Mouse (Mus musculus) midbrain, embryonic 15.5 days (tissue): ENCODE data around the gene Ptprm. TPM values are rescaled to one million over a fixed set of nuclear protein-coding genes. Genes with fewer than 3 reads are reported as not detected.

ENCODE experiments used
- ATAC-seq: fragments of 200-750 bp; cut with Nextera tagmentation; replicated peaks from 2 replicates; pipeline ENCODE4 v1.8.0; 2017; ENCODE audit warnings: moderate TSS enrichment
- H3K27ac ChIP-seq: fragments of 300-500 bp; sonication (generic); 2 replicates; pipeline ENCODE4 v1.5.1; 2015; ENCODE audit warnings: mild to moderate bottlenecking, inconsistent platforms
- H3K27me3 ChIP-seq: fragments of 300-500 bp; sonication (generic); replicated peaks from 2 replicates; pipeline ENCODE4 v1.6.1; 2015; ENCODE audit warnings: inconsistent platforms
- H3K36me3 ChIP-seq: fragments of 300-500 bp; sonication (generic); replicated peaks from 2 replicates; pipeline ENCODE4 v1.6.1; 2015; ENCODE audit warnings: inconsistent platforms
- H3K4me1 ChIP-seq: fragments of 300-500 bp; sonication (generic); 2 replicates; pipeline ENCODE4 v1.6.1; 2015; ENCODE audit warnings: inconsistent platforms
- H3K4me2 ChIP-seq: fragments of 300-500 bp; sonication (generic); 2 replicates; pipeline ENCODE4 v1.6.1; 2015; ENCODE audit warnings: inconsistent platforms, mild to moderate bottlenecking, moderate library complexity
- H3K4me3 ChIP-seq: fragments of 300-500 bp; sonication (generic); 2 replicates; pipeline ENCODE4 v1.5.1; 2015; ENCODE audit warnings: mild to moderate bottlenecking, inconsistent platforms
- H3K9ac ChIP-seq: fragments of 300-500 bp; sonication (generic); 2 replicates; pipeline ENCODE4 v1.6.1; 2015; ENCODE audit warnings: mild to moderate bottlenecking, inconsistent platforms
- H3K9me3 ChIP-seq: fragments of 300-500 bp; sonication (generic); 2 replicates; pipeline ENCODE4 v1.6.1; 2016; ENCODE audit warnings: inconsistent platforms
- WGBS: fragments of 180-500 bp; shearing (Covaris S2); methylation state at CpG from one replicate; pipeline ENCODE4 v1.1.7; 2015; ENCODE audit warnings: mixed read lengths; 5-methylcytosine and 5-hydroxymethylcytosine counted together
- polyA plus RNA-seq: library from polyadenylated mRNA; unstranded; fragments of >200 nt; fragmentation: Nextera tagmentation; extraction: Ambion mirVana; gene quantifications from 2 replicates; pipeline ENCODE4 v1.2.1, GENCODE M21; 2015

Gene Ptprm
- polyA plus RNA-seq, 1 experiment from 2014 or later: 21.8 TPM

DNA sequence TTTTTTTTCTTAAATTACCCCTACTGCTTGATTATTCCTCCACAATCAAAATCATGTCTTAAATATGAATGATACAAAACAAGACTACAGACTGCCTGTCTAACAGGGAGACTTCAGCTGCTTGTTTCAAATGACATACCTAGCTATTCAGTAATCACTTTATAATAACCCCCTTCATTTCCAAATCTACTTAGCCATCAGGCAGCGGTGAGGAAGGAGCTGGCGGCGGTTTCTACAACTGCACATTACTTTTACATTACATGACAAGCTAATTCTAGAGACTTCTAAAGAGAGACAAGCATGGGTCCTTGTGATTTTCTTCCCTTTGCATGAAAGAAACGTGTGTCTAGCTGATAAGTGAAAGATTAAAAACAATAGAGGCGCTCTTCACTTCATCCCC is 377.8 kb downstream of the Ptprm start:
- Histone ChIP-seq H3K4me1 (no peaks in the 10 kb centered on the region), H3K36me3 (no peaks in the 10 kb centered on the region), H3K9ac (no peak overlapping the region), H3K9me3 (no peaks in the 10 kb centered on the region), H3K27me3 (no peaks in the 10 kb centered on the region), H3K27ac (no peak overlapping the region), H3K4me3 (no peak overlapping the region), H3K4me2 (no peak overlapping the region)
- 73% methylated on average over 5 of the region's 5 CpGs for WGBS
- ATAC-seq: no peak

DNA sequence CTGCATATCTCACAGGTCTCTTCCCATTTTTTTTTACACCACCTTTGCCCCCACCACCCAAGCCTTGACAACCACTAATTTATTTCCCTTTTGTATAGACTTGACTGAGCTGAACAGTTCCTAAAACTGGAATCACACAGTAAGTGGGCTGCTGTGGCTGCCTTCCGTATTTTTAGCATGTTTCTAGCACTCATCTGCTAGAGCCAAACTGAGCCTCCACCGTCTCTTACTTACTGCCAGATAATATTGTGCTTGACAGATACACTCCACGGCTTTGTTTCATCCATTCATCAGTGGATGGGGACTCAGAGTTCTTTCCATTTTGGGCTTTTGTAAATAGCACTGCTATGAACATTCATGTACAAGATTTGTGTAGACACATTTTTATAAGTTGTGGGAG is 381.3 kb downstream of the Ptprm start:
- Histone ChIP-seq H3K27me3 (no peaks in the 10 kb centered on the region), H3K36me3 (no peaks in the 10 kb centered on the region), H3K4me3 (no peak overlapping the region), H3K9ac (no peak overlapping the region), H3K9me3 (no peaks in the 10 kb centered on the region), H3K4me2 (no peak overlapping the region), H3K4me1 (no peaks in the 10 kb centered on the region), H3K27ac (no peak overlapping the region)
- no peak for ATAC-seq
- 81% methylated on average over 3 of the region's 3 CpGs for WGBS

DNA sequence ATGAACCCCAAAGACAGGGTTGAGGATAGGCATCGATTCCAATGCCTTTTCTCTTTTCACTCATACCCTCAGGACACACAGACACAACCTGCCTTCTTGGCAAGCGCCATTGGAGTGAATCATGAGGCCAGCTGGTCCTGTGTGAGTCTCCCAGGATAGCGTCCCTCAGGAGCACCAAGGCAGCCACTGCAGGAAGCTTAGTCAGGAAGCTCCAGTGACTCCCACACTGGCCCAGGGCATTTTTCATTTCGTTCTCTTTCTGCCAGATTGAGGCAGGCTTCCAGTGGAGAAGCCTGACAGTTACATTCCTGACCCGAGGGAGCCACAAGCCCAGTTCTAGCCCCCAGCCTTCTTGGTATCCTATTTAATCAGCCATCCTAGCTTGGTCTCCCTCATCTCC is 393.3 kb downstream of the Ptprm start:
- ATAC-seq: no peak
- H3K36me3 ChIP-seq: no peaks in the 10 kb centered on the region
- no peaks in the 10 kb centered on the region for H3K4me1 ChIP-seq
- H3K4me2 ChIP-seq: no peak overlapping the region
- no peak overlapping the region for H3K9ac ChIP-seq
- H3K4me3 ChIP-seq: no peak overlapping the region
- no peaks in the 10 kb centered on the region for H3K27me3 ChIP-seq
- H3K9me3 ChIP-seq: no peaks in the 10 kb centered on the region
- 62% methylated on average over 5 of the region's 5 CpGs for WGBS
- H3K27ac ChIP-seq: no peak overlapping the region; the same call in 1 of the 2 replicates

DNA sequence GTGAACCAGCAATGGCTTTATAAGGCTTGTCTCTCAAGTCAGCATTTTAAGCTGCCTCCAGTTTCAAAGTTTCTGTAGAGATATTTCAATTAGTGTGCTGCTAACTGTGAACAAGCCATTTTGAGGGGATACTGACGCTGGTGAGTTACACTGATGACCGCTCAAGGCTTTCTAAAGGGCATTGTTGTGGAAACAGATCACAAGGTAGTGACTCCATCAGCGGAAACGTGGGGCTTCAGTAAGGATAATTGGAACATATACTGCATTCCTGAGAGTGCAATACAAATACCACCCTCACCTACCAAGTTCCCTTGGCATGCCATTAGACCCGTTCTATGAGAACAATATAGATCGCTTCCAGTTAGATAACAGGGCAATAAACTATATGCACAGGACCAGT is 393.7 kb downstream of the Ptprm start:
- H3K4me3 ChIP-seq: no peak overlapping the region
- H3K27ac ChIP-seq: no peak overlapping the region
- H3K36me3 ChIP-seq: no peaks in the 10 kb centered on the region
- H3K9me3 ChIP-seq: no peaks in the 10 kb centered on the region
- 74% methylated on average over 6 of the region's 6 CpGs for WGBS
- H3K9ac ChIP-seq: no peak overlapping the region
- ATAC-seq: no peak
- H3K27me3 ChIP-seq: no peaks in the 10 kb centered on the region
- no peak overlapping the region for H3K4me2 ChIP-seq
- H3K4me1 ChIP-seq: no peaks in the 10 kb centered on the region

DNA sequence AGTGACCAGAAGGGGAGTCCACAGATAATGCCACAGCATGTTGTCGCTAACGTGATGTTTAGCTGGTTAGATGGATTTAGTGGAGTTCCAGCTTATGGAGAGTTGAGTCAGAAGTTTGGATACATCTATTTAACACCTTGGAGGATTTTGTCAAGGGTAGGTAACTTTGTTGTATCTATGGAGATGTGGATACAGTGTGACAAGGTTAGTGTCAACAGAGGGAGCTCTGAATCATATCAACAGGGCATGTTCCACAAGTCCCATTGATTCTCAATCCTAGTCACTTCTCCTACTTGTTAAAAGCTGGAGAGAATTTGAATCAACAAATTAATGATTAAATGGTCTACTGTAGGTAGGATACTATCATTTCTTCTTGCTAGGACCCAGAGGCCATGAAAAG is 394.4 kb downstream of the Ptprm start:
- H3K4me2 ChIP-seq: no peak overlapping the region
- no peak for ATAC-seq

GRCm38 (mm10) chr17:66958766-66959165 is 395.5 kb downstream of the Ptprm start:
- no peak for ATAC-seq
- Histone ChIP-seq H3K36me3 (no peaks in the 10 kb centered on the region), H3K4me1 (no peaks in the 10 kb centered on the region), H3K9ac (no peak overlapping the region), H3K4me3 (no peak overlapping the region), H3K4me2 (no peak overlapping the region), H3K9me3 (no peaks in the 10 kb centered on the region), H3K27ac (no peak overlapping the region), H3K27me3 (no peaks in the 10 kb centered on the region)
- 76% methylated on average over 2 of the region's 2 CpGs for WGBS

More for the DNA sequence above, 394.4 kb downstream of the Ptprm start:
- Histone ChIP-seq H3K36me3 (no peaks in the 10 kb centered on the region), H3K9ac (no peak overlapping the region), H3K4me3 (no peak overlapping the region), H3K27me3 (no peaks in the 10 kb centered on the region), H3K9me3 (no peaks in the 10 kb centered on the region), H3K4me1 (no peaks in the 10 kb centered on the region), H3K27ac (no peak overlapping the region)
- 94% methylated on average over 2 of the region's 2 CpGs for WGBS

DNA sequence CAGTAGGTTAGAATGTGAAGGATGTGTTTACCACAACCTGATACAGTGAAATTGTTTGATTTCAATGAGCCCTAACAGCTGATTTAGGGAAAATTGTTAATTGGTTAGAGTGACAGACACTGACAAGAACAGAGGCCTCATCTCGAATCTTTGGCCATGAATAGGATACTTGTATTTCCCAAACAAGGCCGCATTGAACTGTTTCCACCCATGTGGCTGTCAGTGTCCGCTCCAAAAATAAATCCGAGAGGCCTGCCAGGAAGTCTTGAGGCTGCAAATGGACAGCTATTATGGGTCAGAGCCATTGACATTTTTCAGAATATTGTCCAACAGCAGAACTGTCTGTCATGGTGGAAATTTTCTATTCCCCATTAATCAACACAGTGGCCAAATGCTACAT is 409.8 kb downstream of the Ptprm start:
- Histone ChIP-seq H3K9ac (no peak overlapping the region), H3K4me2 (no peak overlapping the region), H3K27me3 (no peaks in the 10 kb centered on the region), H3K27ac (no peak overlapping the region), H3K36me3 (no peaks in the 10 kb centered on the region), H3K9me3 (no peaks in the 10 kb centered on the region), H3K4me1 (no peaks in the 10 kb centered on the region), H3K4me3 (no peak overlapping the region)
- WGBS: 84% methylated on average over 4 of the region's 4 CpGs
- ATAC-seq: no peak

- WGBS: 91% methylated on average over 9 of the region's 9 CpGs
- no peaks in the 10 kb centered on the region for H3K9me3 ChIP-seq
- no peak overlapping the region for H3K4me3 ChIP-seq
- no peaks in the 10 kb centered on the region for H3K4me1 ChIP-seq
- no peaks in the 10 kb centered on the region for H3K36me3 ChIP-seq
- H3K4me2 ChIP-seq: no peak overlapping the region
- H3K27ac ChIP-seq: no peak overlapping the region
- no peaks in the 10 kb centered on the region for H3K27me3 ChIP-seq
- no peak for ATAC-seq
- H3K9ac ChIP-seq: no peak overlapping the region
These were observed 410.7 kb downstream of the Ptprm start for GRCm38 (mm10) chr17:66943539-66943938.

DNA sequence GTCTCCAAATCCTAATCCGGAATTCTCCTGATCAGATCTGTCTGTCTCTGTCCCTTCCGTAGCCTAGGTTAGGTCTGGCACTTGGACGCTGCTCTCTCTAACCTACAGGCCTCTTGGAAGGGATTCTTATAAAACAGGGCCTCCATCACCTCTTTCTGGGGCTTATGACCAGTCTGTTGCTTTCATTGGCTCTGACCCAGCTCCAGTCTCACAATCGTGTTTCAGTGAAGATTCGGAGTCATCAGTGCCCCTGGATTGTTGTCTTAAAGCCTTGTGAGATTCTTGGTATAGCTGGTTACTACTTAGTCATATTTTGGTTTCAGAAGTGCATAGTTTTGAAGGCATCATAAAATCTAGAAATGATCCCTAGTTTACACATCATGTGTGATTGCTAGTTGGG is 428.6 kb downstream of the Ptprm start:
- 84% methylated on average over 5 of the region's 5 CpGs for WGBS
- no peak for ATAC-seq

DNA sequence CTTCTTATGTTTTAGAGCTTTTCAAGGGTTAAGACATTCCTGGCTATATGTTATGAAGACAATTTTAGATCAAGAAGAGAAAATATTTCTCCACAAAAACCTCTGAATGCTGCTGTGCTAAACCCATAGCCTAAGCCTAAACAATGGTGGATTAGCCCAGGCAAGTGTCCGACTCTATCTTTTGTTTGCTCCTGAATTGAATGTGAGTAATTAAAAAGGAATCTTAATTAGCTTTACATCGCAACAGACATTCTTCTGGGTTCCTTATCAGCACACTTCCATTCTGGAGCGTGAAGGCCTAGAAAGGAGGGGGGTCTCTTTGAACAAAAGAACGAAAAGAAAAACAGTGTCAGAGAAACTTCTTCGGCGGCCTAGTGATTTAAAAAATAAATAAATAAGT is 439.6 kb downstream of the Ptprm start:
- WGBS: 22% methylated on average over 6 of the region's 6 CpGs

More for the DNA sequence above, 428.6 kb downstream of the Ptprm start:
- Histone ChIP-seq H3K36me3 (no peaks in the 10 kb centered on the region), H3K4me1 (no peaks in the 10 kb centered on the region), H3K9ac (no peak overlapping the region), H3K4me3 (no peak overlapping the region), H3K27me3 (no peaks in the 10 kb centered on the region), H3K4me2 (no peak overlapping the region), H3K9me3 (peaks cover 7% of the 10 kb centered on the region; the same call in 1 of the 2 replicates), H3K27ac (no peak overlapping the region)

DNA sequence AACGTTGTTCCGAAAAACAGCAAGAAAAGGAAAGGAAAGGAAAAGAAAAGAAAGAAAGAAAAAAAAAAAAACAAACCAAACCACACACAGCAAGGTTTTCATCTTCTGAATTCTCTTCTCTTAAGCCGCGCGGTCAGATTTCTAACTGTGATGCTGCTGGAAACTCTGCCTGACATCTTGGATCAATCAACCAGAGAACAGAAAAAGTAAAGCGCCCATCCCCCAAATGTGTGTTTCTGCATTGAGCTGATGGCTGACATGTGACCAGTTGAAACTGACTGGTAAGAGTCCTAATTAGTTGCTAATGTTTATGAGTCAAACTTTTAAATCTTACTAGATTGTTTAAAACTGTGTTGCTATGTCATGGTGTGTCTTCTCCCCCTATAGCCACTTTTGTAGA is 441.7 kb downstream of the Ptprm start:
- ATAC-seq: no peak
- no peak overlapping the region for H3K9ac ChIP-seq
- WGBS: 84% methylated on average over 6 of the region's 6 CpGs
- H3K27ac ChIP-seq: no peak overlapping the region
- no peaks in the 10 kb centered on the region for H3K9me3 ChIP-seq
- H3K4me2 ChIP-seq: no peak overlapping the region
- H3K4me3 ChIP-seq: no peak overlapping the region
- H3K36me3 ChIP-seq: no peaks in the 10 kb centered on the region
- no peaks in the 10 kb centered on the region for H3K4me1 ChIP-seq
- H3K27me3 ChIP-seq: no peaks in the 10 kb centered on the region

More for the DNA sequence above, 439.6 kb downstream of the Ptprm start:
- no peak for ATAC-seq
- no peaks in the 10 kb centered on the region for H3K27me3 ChIP-seq
- no peak overlapping the region for H3K4me2 ChIP-seq
- H3K9me3 ChIP-seq: no peaks in the 10 kb centered on the region
- no peak overlapping the region for H3K9ac ChIP-seq
- no peaks in the 10 kb centered on the region for H3K4me1 ChIP-seq
- no peak overlapping the region for H3K27ac ChIP-seq
- no peaks in the 10 kb centered on the region for H3K36me3 ChIP-seq
- no peak overlapping the region for H3K4me3 ChIP-seq

GRCm38 (mm10) chr17:66912120-66912519 is 442.1 kb downstream of the Ptprm start:
- 92% methylated on average over 11 of the region's 11 CpGs for WGBS
- Histone ChIP-seq H3K9ac (no peak overlapping the region), H3K27ac (no peak overlapping the region), H3K27me3 (no peaks in the 10 kb centered on the region), H3K4me2 (no peak overlapping the region), H3K36me3 (no peaks in the 10 kb centered on the region), H3K9me3 (no peaks in the 10 kb centered on the region), H3K4me3 (no peak overlapping the region), H3K4me1 (no peaks in the 10 kb centered on the region)
- no peak for ATAC-seq

- no peak for ATAC-seq
- WGBS: 82% methylated on average over 4 of the region's 4 CpGs
- no peak overlapping the region for H3K4me2 ChIP-seq
- H3K9me3 ChIP-seq: no peaks in the 10 kb centered on the region
- H3K9ac ChIP-seq: no peak overlapping the region
- no peak overlapping the region for H3K4me3 ChIP-seq
- H3K4me1 ChIP-seq: no peaks in the 10 kb centered on the region
- no peaks in the 10 kb centered on the region for H3K36me3 ChIP-seq
- no peak overlapping the region for H3K27ac ChIP-seq
- no peaks in the 10 kb centered on the region for H3K27me3 ChIP-seq
These were observed 444.4 kb downstream of the Ptprm start for GRCm38 (mm10) chr17:66909901-66910300.

GRCm38 (mm10) chr17:66908921-66909320 is 445.3 kb downstream of the Ptprm start:
- Histone ChIP-seq H3K4me2 (no peak overlapping the region), H3K36me3 (no peaks in the 10 kb centered on the region), H3K27ac (no peak overlapping the region), H3K9me3 (no peaks in the 10 kb centered on the region), H3K4me3 (no peak overlapping the region), H3K27me3 (no peaks in the 10 kb centered on the region), H3K4me1 (no peaks in the 10 kb centered on the region), H3K9ac (no peak overlapping the region)
- 88% methylated on average over 6 of the region's 6 CpGs for WGBS
- ATAC-seq: no peak
